Mouse (Mus musculus) adrenal gland, adult 18-20 months (tissue): ENCODE measurements around the gene Cgnl1. TPM values are rescaled to one million over a fixed set of nuclear protein-coding genes. Genes with fewer than 3 reads are reported as not detected.
A peak's percentile ranks its signal among the peaks of the same experiment; 100 is the strongest.

ENCODE experiments used
- DNase-seq, 2 experiments: peaks; one replicate each; pipeline ENCODE4 v3.0.0; 2021 to 2022; ENCODE audit warnings: low spot score in 2 of 2
- total RNA-seq, 2 experiments: library from RNA; stranded (reverse); gene quantifications; 1 replicate in 1 of 2; 2 replicates in 1 of 2; pipeline ENCODE4 v1.2.3; 2021

The Cgnl1 gene
- total RNA-seq, 2 experiments from 2014 or later = 92.4 to 105 TPM

GRCm38 (mm10) chr9:71768119-71768518, 3.3 kb downstream of the Cgnl1 start:
- DNase-seq = no peak

DNA sequence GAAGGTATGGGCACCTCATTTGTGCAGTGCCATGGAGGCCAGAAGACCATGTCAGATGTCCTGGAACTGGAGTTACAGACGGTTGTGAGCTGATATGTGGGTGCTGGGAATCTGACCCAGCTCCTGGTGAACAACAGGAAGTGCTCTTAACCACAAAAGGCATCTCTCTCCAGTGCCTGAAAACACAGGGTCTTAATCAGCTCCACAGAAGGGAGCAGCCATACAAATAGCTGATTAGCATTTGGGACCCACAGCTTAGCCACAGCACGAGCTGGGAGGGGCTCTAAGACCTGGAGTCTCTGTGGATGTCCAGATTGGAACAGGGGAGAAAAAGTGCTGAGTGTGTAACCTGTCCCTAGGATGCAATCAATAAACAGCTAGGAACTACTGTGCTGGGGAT, 4.5 kb downstream of the Cgnl1 start:
- no peak for DNase-seq

- no peak for DNase-seq
These were observed 5.1 kb downstream of the Cgnl1 start for GRCm38 (mm10) chr9:71766306-71766705.

DNA sequence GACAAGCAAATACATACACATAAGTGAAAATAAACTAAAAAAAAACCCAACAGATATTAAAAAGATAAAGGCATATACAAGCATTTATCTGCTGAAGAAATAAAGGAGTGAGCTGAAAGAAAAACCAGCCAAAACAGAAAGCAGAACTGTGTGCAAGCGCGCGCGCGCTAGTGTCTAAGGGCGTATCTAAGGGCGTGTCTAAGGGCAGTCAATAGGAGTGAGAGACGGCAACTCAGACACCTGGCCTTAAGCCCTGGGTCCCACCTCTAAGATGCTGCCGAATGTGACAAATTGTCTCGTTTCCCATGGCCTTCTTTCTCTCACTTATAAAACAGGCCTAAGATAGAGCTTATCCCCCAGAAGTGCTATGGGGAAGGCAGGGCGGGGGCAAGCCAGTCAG, 6.9 kb downstream of the Cgnl1 start:
- DNase-seq = no peak

GRCm38 (mm10) chr9:71763273-71763672, 8.1 kb downstream of the Cgnl1 start:
- no peak for DNase-seq

DNA sequence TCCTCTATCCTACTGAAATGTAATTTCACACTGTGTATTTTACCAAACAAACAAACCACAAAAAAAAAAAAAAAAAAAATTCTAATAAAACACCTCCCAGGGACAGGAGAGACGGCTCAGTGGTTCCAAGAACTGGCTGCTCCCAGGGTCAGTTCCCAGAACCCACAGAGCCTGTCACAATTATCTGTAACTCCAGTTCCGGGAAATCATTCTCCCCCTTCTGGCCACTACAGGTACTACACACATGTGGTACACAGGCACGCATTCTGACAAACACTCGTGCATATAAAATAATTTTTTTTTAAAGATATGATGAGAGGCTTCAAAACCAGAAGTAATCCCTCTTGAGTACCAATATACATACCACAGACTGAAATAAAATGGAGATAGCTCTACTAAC, 9.7 kb downstream of the Cgnl1 start:
- no peak for DNase-seq

DNA sequence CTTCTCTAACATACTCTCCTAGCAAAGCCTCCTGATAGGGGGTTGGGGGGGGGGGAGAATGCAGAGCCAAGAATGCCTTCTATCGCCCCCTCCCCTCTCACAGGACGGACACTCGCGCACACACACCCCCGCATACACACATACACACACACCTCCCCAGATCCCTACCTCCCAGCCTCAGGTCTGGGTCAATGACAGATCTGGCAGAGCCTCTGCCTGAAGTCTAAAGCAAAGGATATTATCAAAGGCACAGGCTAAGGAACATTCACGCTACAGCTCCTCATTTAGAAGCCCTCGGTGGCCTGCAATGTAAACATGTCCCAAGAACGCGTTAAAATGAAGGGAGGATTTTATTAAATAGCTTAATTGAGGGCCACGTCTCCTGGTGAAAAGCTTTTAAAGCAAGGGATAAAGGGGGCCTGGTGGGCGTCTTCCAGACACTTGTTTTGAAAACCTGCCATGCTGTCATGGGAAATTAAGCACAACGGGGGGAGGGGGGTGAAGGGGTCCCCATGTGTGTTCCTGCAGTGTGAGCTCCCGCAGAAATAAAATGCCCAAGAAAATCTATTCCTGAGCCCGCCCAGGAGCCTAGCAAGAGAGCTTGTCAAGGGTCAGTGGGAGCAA, 10.8 kb downstream of the Cgnl1 start:
- no peak for DNase-seq

DNA sequence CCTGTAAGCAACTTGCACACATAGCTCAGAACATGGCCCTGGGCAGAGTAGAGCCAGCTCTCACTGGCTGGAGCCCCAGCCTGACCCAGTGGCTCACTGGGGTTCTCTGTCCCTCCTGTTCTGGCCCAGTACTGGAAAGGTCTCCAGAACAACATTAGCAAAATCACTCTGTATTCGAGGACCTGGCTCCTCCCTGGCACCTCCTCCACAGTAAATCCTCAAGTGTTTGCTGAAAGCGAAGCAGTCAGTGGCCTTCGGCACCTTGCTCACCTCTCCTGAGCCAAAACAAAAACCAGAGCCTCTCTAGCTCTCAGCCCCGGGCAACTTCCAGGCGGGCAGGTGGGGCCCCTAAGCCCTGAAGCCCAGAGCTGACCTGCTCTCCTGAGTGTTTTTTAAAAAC, 11.5 kb downstream of the Cgnl1 start:
- no peak for DNase-seq

- DNase-seq = no peak
These were observed 14.0 kb downstream of the Cgnl1 start for GRCm38 (mm10) chr9:71757386-71757785.

DNA sequence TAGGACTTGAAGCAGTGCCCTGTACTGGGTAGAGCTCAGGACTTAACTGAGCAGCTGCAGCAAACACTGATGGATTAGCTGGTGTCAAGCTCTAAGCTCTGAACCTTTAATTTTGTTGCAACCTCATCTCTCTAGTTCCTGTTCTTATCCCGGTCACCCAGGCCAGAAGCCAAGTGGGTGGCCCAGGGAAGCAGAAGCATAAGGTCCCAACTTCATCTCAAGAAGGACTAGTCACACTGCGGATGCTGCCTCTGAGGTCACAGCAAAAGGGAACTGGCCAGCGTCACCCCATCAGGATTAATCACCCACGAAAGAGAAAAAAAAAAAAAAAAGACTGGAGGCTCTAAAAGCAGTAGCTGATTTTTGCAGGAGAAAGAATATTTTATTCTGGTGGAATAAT, 14.5 kb downstream of the Cgnl1 start:
- peak in 1 of 2 experiments; percentile 39 for DNase-seq

DNA sequence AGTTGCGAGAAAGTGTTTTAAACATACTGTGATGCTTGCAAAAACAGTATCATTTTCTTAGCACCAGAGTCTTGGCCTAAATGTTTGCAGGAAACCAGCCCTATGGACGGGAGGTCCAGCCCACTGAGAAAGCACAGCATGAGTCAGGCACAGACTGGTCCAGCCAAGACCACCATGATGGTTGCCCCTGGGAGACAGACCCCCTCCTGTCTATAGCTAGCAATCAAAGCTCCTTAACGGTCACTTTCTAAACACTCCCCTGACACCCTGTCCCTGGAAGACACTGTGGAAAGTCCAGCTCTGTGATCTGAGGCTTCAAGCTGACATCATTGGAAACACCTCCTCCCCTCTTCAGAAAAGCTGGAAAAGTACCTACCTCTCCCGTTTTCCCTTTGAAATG, 17.4 kb downstream of the Cgnl1 start:
- DNase-seq = no peak

GRCm38 (mm10) chr9:71753529-71753928, 17.9 kb downstream of the Cgnl1 start:
- no peak for DNase-seq

DNA sequence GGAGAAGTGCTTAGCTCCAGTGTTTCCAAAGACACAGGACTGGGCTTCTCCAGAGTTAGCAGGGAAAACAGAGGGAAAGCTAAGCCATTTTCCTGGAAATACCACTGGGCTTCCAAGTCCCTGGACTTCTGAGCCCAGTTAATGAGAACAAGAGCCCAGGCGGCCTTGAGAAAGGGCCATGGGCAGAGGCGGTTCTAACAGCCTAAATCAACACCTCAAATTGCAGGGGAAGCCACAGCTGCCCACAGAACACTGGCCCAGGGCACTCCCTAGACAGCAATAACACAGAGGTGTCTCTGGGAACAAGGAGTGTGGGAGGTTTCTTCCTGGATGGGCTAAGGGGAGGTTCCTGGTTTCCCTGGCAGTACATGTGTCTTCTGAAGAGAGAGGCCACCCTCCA, 18.3 kb downstream of the Cgnl1 start:
- DNase-seq = no peak

DNA sequence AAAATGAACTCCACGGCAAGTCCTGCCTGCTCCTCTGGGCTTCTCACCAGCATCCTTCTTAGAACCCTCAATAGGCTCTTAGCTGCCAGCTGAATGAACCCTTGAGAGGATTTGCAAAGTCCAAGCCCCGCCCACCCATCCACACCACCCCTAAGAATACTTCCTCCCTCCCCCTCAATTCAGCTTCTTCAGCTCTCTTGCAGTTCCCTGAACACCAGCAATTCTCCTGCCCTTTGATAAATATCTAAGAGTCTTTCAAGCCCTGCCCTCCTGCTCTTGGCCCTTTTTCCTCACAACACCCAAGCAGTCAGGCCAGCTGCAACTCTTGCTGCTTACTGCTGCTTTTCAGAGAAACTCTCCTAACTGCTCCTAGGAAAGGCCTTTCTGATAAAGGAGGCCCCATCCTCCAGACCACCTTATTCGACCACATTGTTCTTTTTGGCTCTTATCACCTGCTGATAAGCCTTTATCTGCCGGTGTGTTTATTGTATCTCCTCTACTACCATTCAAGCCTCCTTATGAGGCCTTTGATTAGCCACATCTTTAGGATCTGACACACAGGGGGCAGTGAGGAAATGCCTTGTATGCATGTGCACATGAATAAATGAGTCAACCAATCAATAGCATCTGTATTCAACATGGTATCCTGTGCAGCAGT, 21.3 kb downstream of the Cgnl1 start:
- DNase-seq = no peak

- DNase-seq = no peak
These were observed 25.0 kb downstream of the Cgnl1 start for GRCm38 (mm10) chr9:71746405-71746804.

DNA sequence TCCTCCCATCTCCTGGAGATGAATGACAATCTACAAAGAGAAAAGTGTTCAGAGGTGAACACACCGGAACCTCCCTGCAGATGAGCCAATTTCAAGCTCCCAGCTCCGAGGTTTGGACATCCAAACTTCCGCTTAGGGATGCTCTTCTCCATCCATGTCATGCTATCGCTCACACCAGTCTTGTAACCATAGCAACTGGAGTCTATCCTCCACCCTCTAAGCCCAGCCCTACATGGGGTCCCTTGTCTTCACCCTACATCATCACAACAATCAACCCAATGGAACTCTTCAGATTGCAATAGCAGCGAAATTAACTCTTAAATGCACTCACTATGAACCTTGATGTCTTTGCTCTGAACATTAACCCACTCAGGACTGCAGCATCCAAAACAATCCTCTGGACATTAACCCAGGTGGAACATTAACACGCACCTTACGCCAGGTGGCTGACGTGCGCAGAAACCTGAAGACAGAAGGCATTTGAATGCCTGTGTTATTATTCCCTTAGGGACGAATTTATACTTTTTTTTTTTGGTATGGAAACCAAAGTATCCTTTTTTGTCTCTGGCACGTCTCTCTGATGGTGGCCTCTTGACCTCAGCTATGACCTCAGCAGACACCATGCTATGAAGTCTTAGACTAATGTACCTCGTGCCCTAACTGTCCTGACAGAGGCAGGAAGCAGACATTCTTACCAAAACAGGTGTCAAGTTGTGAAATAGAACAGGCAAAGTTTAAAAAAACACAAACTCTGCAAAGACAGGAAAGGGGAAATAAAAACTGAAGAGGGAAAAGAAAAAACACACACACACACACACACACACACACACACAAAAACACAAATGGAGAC, 33.1 kb downstream of the Cgnl1 start:
- DNase-seq = no peak

GRCm38 (mm10) chr9:71737257-71738023, 34.0 kb downstream of the Cgnl1 start:
- no peak for DNase-seq

- no peak for DNase-seq
These were observed 35.5 kb downstream of the Cgnl1 start for GRCm38 (mm10) chr9:71735886-71736285.

- no peak for DNase-seq
These were observed 37.8 kb downstream of the Cgnl1 start for GRCm38 (mm10) chr9:71733559-71733958.

DNA sequence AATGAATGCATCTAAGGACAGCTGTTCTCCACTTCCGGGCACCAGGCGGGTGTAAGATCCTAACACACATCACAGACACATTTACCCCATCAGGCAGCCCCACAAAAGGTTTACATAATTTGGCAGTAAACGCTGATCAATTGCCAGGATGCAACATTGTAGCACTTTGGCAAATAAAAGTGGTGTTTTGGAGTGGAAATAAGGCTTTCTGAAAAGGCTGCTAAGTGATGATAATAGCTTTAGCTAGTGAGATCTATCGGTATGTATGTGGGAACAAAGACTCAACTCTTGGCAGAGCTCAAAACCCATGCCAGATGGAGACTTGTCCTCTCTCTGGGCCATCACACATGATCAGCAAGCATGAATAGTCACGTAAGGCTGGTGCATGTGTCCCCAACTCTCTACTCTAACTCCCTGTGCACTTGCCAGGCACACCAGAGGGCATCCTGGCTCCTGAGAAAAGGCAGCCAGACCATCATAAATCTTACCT, 42.5 kb downstream of the Cgnl1 start:
- DNase-seq = no peak

DNA sequence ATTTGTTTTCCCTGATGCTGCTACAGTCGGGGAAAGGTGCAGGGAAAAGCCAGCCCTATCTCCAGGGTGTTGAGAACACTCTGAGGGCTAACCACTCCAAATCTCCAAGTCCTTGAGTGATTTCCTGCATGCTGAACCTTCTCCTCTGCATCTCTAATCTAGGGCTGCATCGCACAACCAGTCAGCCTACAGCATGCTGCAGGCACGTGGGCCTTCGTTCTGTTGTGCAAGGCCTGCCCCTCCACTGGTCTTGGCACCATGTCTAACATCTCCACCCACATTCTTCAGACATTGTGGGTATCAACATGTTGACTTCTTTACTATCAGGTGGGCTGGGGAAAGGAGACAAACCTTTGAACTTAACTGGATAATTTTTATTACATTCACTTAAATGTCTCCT, 44.2 kb downstream of the Cgnl1 start:
- DNase-seq = no peak
